Mouse (Mus musculus): ENCODE measurements around the gene Pank3.

DNA sequence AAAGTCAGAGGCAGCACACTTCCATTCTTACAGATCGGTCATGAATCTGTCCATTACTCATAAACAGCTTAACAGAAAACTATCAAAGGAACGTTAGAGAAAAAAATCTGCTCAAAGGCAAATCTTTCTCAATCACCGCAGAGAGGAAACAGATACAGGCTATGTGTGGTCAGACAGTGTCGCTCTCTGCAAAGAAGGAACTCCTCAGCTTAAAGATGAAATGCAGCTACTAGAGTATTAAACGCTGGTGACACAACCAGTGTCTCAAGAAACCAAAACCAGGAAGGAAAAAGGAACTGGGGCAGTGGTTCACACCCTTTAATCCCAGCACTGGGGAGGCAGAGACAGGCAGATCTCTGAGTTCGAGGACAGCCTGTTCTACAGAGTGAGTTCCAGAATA, 58.4 kb downstream of the Pank3 start:
- TF ChIP-seq POLR2A (IDR thresholded peaks at IDR 0.05; ENCODE audit: extremely low read depth, insufficient read depth, low read length) (no peak), CTCF (IDR thresholded peaks at IDR 0.05; ENCODE audit: extremely low read depth, insufficient read depth, low read length) (no peak)
